Mouse (Mus musculus): ENCODE data around the gene Gm3558.
A peak's percentile ranks its signal among the peaks of the same experiment; 100 is the strongest.
"Not testable (repeated sequence)": the region's sequence is repeated elsewhere in the genome, so short reads cannot be mapped to it uniquely, and the experiment has no call there.

The Gm3558 gene

GRCm38 (mm10) chr14:7568382-7568781 is at the start of gene Gm3558:
Gm3558 (minus strand) TSS chr14:7568566.
- DNase-seq: not testable (repeated sequence)

GRCm38 (mm10) chr14:7595492-7595891 is 27.1 kb upstream of the Gm3558 start, which contains the start of gene Gm10338:
Gm10338 (minus strand) TSS chr14:7595592.
- not testable (repeated sequence) for DNase-seq

DNA sequence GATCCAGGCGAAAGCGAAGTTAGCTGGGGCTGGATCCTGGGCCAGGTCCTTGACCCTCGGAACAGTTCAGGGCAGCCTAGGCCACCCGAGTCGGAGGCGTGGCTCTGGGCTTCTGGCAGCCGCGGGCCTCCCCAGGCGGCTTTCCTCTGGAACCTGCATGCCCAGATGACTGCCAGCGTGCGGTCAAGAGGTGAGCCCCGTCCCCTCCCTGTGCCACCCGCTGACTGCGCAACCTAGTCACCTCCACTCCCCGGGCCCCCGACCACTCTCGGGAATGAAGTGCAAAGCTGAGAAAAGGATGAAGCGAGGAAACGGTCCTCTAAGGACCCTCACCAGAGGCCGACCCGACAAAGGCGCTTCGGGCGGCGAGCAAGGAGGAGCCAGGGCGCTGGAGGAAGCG is 476 bp downstream of the Gm3558 start:
- DNase-seq: peak; percentile 6

DNA sequence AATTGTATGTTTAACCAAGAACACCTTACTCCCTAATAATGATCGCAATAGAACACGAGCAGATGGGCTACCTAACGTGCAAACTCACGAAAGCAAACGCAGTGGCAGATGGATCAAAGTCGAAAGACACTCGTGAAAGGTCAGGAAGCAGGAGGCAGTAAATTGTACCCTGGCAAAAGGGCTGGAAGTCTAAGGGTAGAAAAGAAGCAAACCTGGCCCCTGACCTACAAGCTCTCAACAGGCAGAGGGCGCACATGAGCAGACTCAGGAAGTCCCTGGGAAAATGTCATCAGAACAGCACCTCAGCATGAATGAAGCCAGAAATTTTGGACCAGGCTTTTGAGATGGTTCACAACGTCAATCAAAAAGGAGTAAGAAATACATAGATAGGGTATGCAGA is 1.1 kb downstream of the Gm3558 start:
- not testable (repeated sequence) for DNase-seq
